Mouse (Mus musculus): ENCODE results near the gene Dmgdh.

The Dmgdh gene

DNA sequence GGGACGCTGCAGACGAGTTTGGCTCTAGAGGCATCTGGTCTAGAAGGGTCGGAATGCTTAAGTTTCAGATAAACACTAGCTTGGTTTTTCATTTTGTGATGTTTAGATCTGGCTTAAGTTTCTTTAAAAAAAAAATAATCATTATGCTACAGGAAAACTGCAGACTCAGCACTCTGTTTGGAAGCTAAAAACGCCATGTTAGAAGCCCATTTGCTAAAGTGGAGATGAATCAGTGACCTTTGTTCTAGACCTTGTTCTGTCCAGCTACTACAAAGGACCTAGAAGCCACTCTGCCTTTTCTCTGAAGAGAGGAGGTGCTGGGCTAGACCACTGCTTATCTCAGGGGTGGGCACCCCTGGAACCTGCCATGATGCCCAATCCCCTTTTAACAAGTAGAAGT lies 36.1 kb downstream of the Dmgdh start:
- no peak for DNase-seq (ENCODE audit: low read depth, low spot score)

GRCm38 (mm10) chr13:93711226-93711625 lies 37.0 kb downstream of the Dmgdh start:
- DNase-seq (ENCODE audit: low read depth, low spot score), result no peak

DNA sequence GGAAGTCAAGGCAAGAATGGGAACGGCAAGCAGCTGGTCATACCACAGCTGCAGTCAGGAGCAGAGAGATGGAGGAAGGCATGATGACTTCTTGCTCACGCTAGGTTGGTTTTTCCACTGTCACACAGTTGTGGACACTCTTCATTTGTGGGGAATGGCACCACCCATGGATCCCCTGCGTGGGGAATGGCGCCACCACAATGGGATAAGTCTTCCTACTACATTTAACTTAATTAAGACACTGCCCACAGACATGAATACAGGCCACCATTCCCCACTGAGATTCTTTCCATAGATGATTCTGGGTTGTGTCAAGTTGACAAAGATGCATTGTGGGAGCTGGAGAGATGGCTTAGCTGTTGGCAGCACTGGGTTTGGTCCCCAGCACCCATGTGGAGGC lies 38.1 kb downstream of the Dmgdh start:
- DNase-seq (ENCODE audit: low read depth, low spot score), result no peak

GRCm38 (mm10) chr13:93713826-93714225 lies 39.6 kb downstream of the Dmgdh start:
- no peak for DNase-seq (ENCODE audit: low read depth, low spot score)

DNA sequence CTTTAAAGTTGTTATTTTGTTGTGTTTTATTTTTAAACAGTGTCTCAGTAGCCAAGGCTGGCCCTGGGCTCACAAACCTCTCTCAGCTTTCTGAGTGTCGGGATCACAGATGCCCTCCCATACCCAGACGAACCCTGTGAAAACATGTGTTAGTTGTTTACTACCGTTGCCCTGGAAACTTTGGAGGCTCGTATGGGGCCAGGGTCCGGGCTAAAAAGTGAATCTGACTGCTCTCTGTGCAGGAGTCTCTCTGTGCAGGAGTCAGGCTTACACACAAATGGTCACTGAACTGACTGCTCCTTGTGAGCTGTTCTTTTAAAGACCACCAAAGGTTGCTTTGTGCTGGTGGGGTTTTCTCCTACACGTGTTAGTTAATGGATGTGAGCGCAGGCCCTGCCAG lies 42.9 kb downstream of the Dmgdh start:
- no peak for DNase-seq (ENCODE audit: low read depth, low spot score)

- no peak for DNase-seq (ENCODE audit: low read depth, low spot score)
Observed at GRCm38 (mm10) chr13:93718948-93719347, 44.7 kb downstream of the Dmgdh start.

- DNase-seq (ENCODE audit: low read depth, low spot score), result no peak
Observed at GRCm38 (mm10) chr13:93721916-93722315, 47.7 kb downstream of the Dmgdh start.

DNA sequence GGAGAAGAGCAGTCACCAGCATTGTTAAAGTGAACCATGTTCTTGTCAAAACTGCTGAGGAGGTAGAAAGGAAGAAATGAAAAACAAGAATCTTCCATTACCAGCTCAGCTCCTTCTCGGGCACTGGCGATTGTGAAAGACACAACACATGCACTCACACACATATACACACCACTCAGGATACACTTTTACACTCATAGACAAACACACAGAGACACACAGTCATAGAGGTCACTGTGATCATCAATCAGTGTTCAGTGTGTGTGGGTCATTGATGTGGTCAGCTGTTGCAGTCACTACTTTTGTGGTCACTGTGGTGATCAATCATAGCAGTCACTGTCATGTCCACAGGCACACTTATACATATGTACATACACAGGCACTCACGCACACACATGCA lies 49.2 kb downstream of the Dmgdh start:
- no peak for DNase-seq (ENCODE audit: low read depth, low spot score)

DNA sequence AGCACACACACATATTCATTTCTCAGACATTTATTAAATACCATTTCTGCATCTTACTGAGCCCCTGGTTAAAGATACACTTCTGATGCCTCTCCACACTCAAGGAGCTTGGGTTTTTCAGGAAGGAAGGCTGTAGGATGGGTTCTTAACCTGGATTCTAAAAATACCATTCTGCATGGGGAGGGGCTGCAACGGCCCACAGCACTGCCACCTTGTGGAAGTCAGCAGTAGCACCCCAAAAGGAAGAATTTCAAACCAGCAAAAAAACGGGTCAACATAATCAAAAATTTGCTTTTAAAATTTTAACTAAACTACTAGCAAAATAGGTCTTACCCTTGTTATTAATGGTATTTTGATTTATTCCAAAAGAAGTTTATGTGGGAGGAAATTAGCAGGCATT lies 50.0 kb downstream of the Dmgdh start:
- DNase-seq (ENCODE audit: low read depth, low spot score), result no peak

DNA sequence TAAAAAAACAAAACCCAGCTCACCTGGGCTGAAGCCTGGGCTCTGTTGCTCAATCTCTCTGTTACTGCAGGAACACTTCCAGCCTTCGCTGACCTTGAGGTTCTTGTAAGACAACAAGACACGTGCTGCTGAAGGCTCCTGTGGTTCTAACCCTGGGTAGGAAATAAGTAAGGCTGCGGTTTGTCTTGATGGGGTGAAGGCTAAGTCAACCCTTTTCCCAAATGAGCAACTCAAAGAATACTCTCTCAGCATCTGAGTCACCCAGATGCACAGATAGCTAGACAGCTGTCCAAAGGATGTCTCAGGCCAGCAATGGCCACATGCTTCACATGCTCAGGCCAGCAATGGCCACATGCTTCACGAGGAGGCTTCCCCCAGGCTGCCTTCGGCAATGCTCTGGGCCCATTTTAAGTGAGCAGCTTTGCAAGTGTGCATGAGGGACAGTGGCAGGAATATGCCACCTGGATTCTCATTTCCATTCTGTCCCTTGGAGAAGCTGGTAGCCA lies 61.0 kb downstream of the Dmgdh start:
- no peak for DNase-seq (ENCODE audit: low read depth, low spot score)

DNA sequence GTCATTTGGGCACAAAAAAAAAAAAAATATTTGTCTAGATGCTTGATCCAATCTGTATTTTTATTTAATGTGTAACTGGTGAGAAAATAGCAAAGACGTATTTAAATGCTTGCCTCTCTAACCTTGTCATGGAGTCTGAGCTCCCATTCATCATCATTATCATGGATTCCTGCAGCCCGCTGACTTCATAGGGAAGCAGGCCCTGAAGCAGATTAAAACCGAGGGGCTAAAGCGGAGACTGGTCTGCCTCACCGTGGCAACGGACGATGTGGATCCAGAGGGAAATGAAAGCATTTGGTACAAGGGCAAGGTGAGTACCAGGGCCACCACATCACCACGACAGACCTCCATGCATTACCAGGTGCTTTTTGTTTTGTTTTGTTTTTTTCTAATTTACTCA lies 69.9 kb downstream of the Dmgdh start:
- no peak for DNase-seq (ENCODE audit: low read depth, low spot score)

DNA sequence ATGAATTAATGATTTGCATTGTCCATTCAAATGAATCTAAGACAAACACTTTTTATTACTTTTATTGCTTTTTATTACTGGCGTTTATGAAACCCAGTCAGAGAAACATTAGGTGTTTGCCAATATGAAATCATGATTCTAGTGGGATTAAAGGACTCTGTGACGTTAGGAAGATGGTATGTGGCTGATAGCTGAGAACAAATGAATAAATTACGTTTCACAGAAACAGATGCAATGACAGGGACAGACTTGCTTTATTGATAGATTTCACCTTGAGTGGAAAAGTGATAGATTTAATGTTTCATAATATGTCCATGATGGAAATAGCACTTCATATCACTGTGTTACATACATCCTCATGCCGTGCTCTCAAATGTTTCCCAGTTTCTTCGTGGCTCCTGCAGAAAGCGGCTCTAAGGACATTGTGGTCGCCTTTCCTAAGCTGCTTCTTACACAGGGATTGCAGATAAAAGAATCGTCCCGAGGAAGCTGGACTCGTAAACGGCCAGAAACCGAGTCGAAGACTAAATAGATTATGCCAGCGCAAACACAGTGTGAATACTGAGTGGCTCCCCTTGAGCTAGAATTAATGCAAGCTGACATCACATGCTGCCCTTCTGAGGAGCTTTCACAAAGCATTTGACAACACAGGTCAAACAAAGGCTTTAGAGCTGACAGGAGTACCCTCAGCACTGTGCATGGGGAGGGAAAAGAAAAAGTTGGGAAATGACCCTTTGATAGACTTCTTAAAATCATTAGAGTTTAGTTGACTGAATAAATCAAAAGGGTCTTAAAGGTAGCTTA lies 78.6 kb downstream of the Dmgdh start:
- DNase-seq (ENCODE audit: low read depth, low spot score), result no peak

DNA sequence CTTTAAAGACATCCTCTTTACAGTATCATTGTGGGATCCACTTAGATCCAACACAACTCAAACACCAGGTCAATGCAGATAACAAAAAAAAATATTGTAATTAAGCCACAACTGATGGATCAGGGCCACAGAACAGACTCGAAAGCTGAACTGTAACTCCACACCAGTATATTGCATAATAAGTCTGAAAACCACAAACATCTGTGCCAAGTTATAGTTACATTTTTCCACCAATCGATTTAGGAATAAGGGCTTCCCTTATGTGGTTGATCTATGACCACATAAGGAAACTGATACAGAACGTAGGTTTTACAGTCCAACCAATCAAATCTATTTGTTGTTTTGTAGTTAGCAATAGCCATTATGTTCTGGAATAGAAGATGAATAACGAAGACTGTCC lies 80.9 kb downstream of the Dmgdh start:
- no peak for DNase-seq (ENCODE audit: low read depth, low spot score)

DNA sequence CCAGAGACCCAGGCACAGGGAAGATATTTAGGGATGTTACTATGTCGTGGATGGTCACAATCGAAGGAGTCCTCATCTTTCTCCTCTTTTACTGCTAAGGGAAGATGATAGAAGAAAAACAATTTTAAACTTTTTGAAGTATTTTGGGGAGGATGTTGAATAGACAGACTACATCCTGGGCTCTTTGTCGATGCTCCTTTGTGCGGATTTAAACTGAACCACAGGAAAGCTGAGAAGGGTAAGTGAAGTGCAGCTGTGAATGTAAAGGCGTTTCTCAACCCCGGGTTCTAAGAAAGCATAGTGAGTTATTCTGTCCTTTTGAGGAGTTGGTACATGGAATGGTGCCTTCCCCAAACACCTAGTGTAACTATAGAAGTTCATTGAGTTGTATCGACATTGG lies 82.4 kb downstream of the Dmgdh start:
- DNase-seq (ENCODE audit: low read depth, low spot score), result no peak

- DNase-seq (ENCODE audit: low read depth, low spot score), result no peak
Observed at GRCm38 (mm10) chr13:93757514-93757913, 83.3 kb downstream of the Dmgdh start.

- DNase-seq (ENCODE audit: low read depth, low spot score), result no peak
Observed at GRCm38 (mm10) chr13:93758149-93758898, 84.1 kb downstream of the Dmgdh start.

DNA sequence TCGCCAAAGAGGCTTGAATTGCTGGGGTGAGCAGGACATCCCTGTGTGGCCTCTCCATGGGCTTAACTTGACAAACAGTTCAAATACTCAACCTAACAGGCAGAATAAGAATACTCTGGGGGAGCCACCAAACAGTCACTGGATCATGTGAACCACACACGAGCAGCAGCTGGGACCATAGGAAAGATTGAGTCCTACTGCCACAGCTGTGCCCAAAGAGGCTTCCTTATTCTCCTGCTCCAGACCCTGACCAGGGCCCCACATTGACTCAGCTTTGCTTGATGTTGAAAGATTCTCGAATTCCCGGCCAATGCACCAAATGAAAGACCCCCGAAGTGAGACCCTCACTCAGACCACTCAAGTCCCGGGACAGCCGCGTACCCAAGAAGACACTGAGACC lies 87.6 kb downstream of the Dmgdh start:
- DNase-seq (ENCODE audit: low read depth, low spot score), result no peak

DNA sequence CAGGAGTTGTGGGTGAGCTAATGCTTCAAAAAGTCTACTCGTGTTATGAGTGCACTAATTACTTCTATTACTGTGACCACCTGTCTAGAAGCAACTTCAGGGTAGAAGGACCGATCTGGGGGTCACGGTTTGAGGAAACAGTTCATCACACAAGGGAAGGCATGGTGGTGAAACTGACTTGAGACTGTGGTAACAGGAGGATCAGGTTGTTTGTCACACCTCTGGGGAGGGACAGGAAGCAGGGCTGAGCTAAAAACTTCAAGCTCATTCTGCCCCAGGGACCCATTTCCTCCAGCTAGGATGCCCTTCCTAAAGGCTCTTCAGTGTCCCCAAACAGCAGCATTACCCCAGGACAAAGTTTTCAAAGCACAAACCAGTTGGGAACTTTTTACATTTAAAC lies 88.6 kb downstream of the Dmgdh start:
- DNase-seq (ENCODE audit: low read depth, low spot score), result no peak

DNA sequence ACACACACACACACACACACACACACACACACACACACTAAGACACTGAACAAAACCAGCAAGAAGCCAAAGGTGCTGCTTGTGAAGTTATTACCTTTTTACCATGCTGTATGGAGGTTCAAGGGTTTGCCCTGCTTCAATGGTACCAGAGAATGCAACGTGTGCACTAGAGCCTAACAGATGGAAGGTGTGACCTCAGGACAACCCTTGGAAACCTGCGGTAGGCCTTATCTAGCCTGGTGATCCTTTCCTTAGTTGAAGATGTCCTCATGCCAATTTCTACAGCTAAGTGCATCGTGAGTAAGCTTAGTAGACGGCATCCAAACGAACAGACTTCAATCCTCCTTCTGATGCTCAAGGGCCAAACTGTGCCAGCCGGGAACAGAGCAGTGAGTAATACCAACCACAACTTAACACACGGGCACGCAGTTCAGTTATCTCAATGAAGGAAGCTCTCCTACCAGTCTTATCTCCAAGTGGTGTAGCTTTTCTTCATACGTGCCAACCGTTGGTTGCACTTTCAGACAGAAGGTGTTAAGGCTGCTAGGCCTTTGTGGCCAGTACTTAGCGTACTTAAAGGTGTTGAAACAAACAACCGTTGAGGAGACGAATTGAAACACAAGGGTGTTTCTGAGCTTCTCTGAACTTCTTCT lies 90.2 kb downstream of the Dmgdh start:
- DNase-seq (ENCODE audit: low read depth, low spot score), result no peak

- DNase-seq (ENCODE audit: low read depth, low spot score), result no peak
Observed at GRCm38 (mm10) chr13:93771031-93771587, 96.9 kb downstream of the Dmgdh start.

- no peak for DNase-seq (ENCODE audit: low read depth, low spot score)
Observed at GRCm38 (mm10) chr13:93771588-93772278, 97.5 kb downstream of the Dmgdh start, which contains the start of gene Arsb. Arsb (plus strand) TSS chr13:93771630.

DNA sequence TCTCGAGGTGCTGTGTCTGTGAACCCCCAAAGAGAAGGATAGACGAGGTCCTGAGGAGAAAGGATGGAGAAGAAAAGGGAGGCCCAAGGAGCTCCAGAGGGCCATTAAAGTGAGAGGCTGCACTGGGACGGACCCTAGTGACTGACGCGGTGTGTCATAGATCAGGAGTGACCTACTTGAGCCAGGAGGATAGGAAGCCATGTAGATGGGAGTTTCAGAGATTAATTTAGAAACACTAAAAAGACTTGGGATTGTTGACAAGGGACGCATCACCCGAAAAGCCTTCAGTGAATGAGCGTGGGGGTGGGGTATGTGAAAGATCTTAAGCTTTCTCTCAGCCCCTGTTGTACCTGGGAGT lies 98.0 kb downstream of the Dmgdh start:
- no peak for DNase-seq (ENCODE audit: low read depth, low spot score)
